8 mouse cellular contexts compared by ENCODE assay signal in genomic region chr16:8669432-8669831, GRCm38 (mm10). TPM values are rescaled to one million over a fixed set of nuclear protein-coding genes. Genes with fewer than 3 reads are reported as not detected.
DNase-seq lines count a peak whose midpoint lies in the region; ATAC-seq and TF ChIP-seq lines count a peak whose summit lies in the region.

No protein-coding gene starts in this region.

- no peak for TF ChIP-seq POLR2A in brain, embryonic 14.5 days (IDR thresholded peaks at IDR 0.05; ENCODE audit: borderline replicate concordance, extremely low read depth, insufficient read depth, insufficient read length, poor library complexity, severe bottlenecking)

- no peaks in the 10 kb centered on the region for H3K9me3 ChIP-seq in heart, embryonic 12.5 days (replicated peaks)
- H3K9me3 ChIP-seq in hindbrain, embryonic 10.5 days = no peaks in the 10 kb centered on the region
- no peaks in the 10 kb centered on the region for H3K9me3 ChIP-seq in liver, embryonic 16.5 days (replicated peaks; ENCODE audit: control insufficient read depth, low read length)

- peak overlapping the region; percentile 82 for H3K9ac ChIP-seq in heart, embryonic 12.5 days
- H3K9ac ChIP-seq in liver, embryonic 16.5 days (ENCODE audit: low read depth, low read length) = peak overlapping the region; percentile 84; the same call in 1 of the 2 replicates

- H3K4me3 ChIP-seq in heart, embryonic 12.5 days = peak overlapping the region; percentile 78
- H3K4me3 ChIP-seq in hindbrain, embryonic 10.5 days = peak overlapping the region; percentile 78
- peak overlapping the region; percentile 81 for H3K4me3 ChIP-seq in liver, embryonic 16.5 days (ENCODE audit: low read depth, low read length)

- H3K27me3 ChIP-seq in heart, embryonic 12.5 days (replicated peaks) = no peaks in the 10 kb centered on the region
- H3K27me3 ChIP-seq in hindbrain, embryonic 10.5 days (ENCODE audit: insufficient read depth, poor library complexity, severe bottlenecking) = peaks cover 17% of the 10 kb centered on the region
- no peaks in the 10 kb centered on the region for H3K27me3 ChIP-seq in liver, embryonic 16.5 days (ENCODE audit: control insufficient read depth, insufficient read depth, low read depth, low read length)

- 0 out of 2 replicates have a peak, but pooled peaks cover 2% of the 10 kb centered on the region for H3K36me3 ChIP-seq in heart, embryonic 12.5 days
- H3K36me3 ChIP-seq in hindbrain, embryonic 10.5 days = peaks cover 46% of the 10 kb centered on the region
- peaks cover 7% of the 10 kb centered on the region for H3K36me3 ChIP-seq in liver, embryonic 16.5 days (ENCODE audit: control insufficient read depth, insufficient read depth)

- no peak for ATAC-seq in heart, embryonic 12.5 days (ENCODE audit: insufficient number of reproducible peaks, low FRiP score)
- no peak for ATAC-seq in liver, embryonic 16.5 days (ENCODE audit: low read depth)

- peaks cover 64% of the 10 kb centered on the region for H3K4me1 ChIP-seq in heart, embryonic 12.5 days (replicated peaks)
- peaks cover 70% of the 10 kb centered on the region for H3K4me1 ChIP-seq in hindbrain, embryonic 10.5 days (replicated peaks)
- peaks cover 78% of the 10 kb centered on the region for H3K4me1 ChIP-seq in liver, embryonic 16.5 days (ENCODE audit: control insufficient read depth, low read depth, low read length)

- no peak for TF ChIP-seq CTCF in brain, embryonic 14.5 days (IDR thresholded peaks at IDR 0.05; ENCODE audit: borderline replicate concordance, extremely low read depth, insufficient read depth, insufficient read length)

- peak overlapping the region; percentile 89 for H3K4me2 ChIP-seq in heart, embryonic 12.5 days
- peak overlapping the region; percentile 75 for H3K4me2 ChIP-seq in liver, embryonic 16.5 days (ENCODE audit: low read depth, low read length)

- no peak for DNase-seq in heart, adult 8-10 months (ENCODE audit: low spot score)
- DNase-seq in brain, embryonic 14.5 days (ENCODE audit: low read depth) = peak; percentile 12
- DNase-seq in hindbrain, embryonic 10.5 days (ENCODE audit: low spot score) = no peak
- no peak for DNase-seq in thymus, adult 18-20 months
- DNase-seq in retina, embryonic 14.5 days (ENCODE audit: low spot score) = no peak
- DNase-seq in urinary bladder, postnatal 4 days (ENCODE audit: low spot score in 2 of 2) = no peak

- WGBS in heart, embryonic 12.5 days = 60% methylated on average over 5 of the region's 5 CpGs
- WGBS in hindbrain, embryonic 10.5 days = 58% methylated on average over 5 of the region's 5 CpGs
- 68% methylated on average over 5 of the region's 5 CpGs for WGBS in liver, embryonic 16.5 days (ENCODE audit: insufficient replicate concordance)

- peak overlapping the region; percentile 77 for H3K27ac ChIP-seq in heart, embryonic 12.5 days (ENCODE audit: poor library complexity, severe bottlenecking)
- H3K27ac ChIP-seq in hindbrain, embryonic 10.5 days = peak overlapping the region; percentile 93
- no peak overlapping the region; the same call in 1 of the 2 replicates for H3K27ac ChIP-seq in liver, embryonic 16.5 days (ENCODE audit: low read length)

RNA-seq across cellular contexts. Expression of gene Carhsp1, which starts 2.5 kb away (rescaled TPM):
- polyA plus RNA-seq in heart, embryonic 12.5 days (2016; fragmentation: Nextera tagmentation; extraction: Ambion mirVana) = 95.8 and 102 TPM in 2 replicates
- 10 to 100 TPM; 10.1 to 17.9 (median 13.4) TPM for total RNA-seq in heart, adult 8-10 months (2022)
- polyA plus RNA-seq in brain, embryonic 14.5 days (2012; rRNA removed) = 138 and 149 TPM in 2 replicates
- polyA plus RNA-seq in hindbrain, embryonic 10.5 days (2016; fragmentation: Nextera tagmentation; extraction: Ambion mirVana) = 187 and 235 TPM in 2 replicates
- 95.2 and 96.6 TPM in 2 replicates for polyA plus RNA-seq in liver, embryonic 16.5 days (2015; fragmentation: Nextera tagmentation; extraction: Ambion mirVana)

RNA-seq across cellular contexts. Expression of gene Gm5767, which starts 11.1 kb away (rescaled TPM):
- polyA plus RNA-seq in heart, embryonic 12.5 days (2016; fragmentation: Nextera tagmentation; extraction: Ambion mirVana) = not detected in 2 replicates
- total RNA-seq in heart, adult 8-10 months (2022) = not detected
- not detected in 2 replicates for polyA plus RNA-seq in brain, embryonic 14.5 days (2012; rRNA removed)
- not detected in 2 replicates for polyA plus RNA-seq in hindbrain, embryonic 10.5 days (2016; fragmentation: Nextera tagmentation; extraction: Ambion mirVana)
- 0.15 TPM in 1 of 2 replicates, not detected in the other for polyA plus RNA-seq in liver, embryonic 16.5 days (2015; fragmentation: Nextera tagmentation; extraction: Ambion mirVana)

RNA-seq across cellular contexts. Expression of gene Tmem186, which starts 31.9 kb away (rescaled TPM):
- polyA plus RNA-seq in heart, embryonic 12.5 days (2016; fragmentation: Nextera tagmentation; extraction: Ambion mirVana) = 16.9 TPM in 2 replicates
- 10 to 100 TPM; 18.9 to 23.3 (median 20.1) TPM for total RNA-seq in heart, adult 8-10 months (2022)
- polyA plus RNA-seq in brain, embryonic 14.5 days (2012; rRNA removed) = 21.0 and 23.3 TPM in 2 replicates
- 22.8 and 23.8 TPM in 2 replicates for polyA plus RNA-seq in hindbrain, embryonic 10.5 days (2016; fragmentation: Nextera tagmentation; extraction: Ambion mirVana)
- polyA plus RNA-seq in liver, embryonic 16.5 days (2015; fragmentation: Nextera tagmentation; extraction: Ambion mirVana) = 8.9 and 9.7 TPM in 2 replicates

RNA-seq across cellular contexts. Expression of gene Pmm2, which starts 32.0 kb away (rescaled TPM):
- polyA plus RNA-seq in heart, embryonic 12.5 days (2016; fragmentation: Nextera tagmentation; extraction: Ambion mirVana) = 43.1 and 43.3 TPM in 2 replicates
- total RNA-seq in heart, adult 8-10 months (2022) = 10 to 100 TPM; 24.6 to 46.4 (median 32.1) TPM
- 56.6 and 62.4 TPM in 2 replicates for polyA plus RNA-seq in brain, embryonic 14.5 days (2012; rRNA removed)
- polyA plus RNA-seq in hindbrain, embryonic 10.5 days (2016; fragmentation: Nextera tagmentation; extraction: Ambion mirVana) = 45.3 and 48.9 TPM in 2 replicates
- 29.5 and 30.1 TPM in 2 replicates for polyA plus RNA-seq in liver, embryonic 16.5 days (2015; fragmentation: Nextera tagmentation; extraction: Ambion mirVana)
